Mouse (Mus musculus) stomach, embryonic 16.5 days (tissue): Measurements from ENCODE around the gene Gdf15. TPM values are rescaled to one million over a fixed set of nuclear protein-coding genes. Genes with fewer than 3 reads are reported as not detected.

ENCODE experiments used
- ATAC-seq: fragments of 200-750 bp; cut with Nextera tagmentation; 2 replicates; pipeline ENCODE4 v1.8.0; 2017; ENCODE audit warnings: moderate number of reproducible peaks, moderate TSS enrichment; ENCODE audit not compliant: insufficient read depth, low FRiP score
- H3K27ac ChIP-seq: fragments of 300-500 bp; sonication (generic); 2 replicates; pipeline ENCODE4 v1.5.1; 2014; ENCODE audit warnings: low read length
- H3K27me3 ChIP-seq: fragments of 300-500 bp; sonication (generic); 2 replicates; pipeline ENCODE4 v1.6.1; 2014; ENCODE audit warnings: low read length, control low read depth, mixed read lengths; ENCODE audit not compliant: control insufficient read depth, insufficient read depth
- H3K36me3 ChIP-seq: fragments of 300-500 bp; sonication (generic); 2 replicates; pipeline ENCODE4 v1.6.1; 2014; ENCODE audit warnings: low read length; ENCODE audit not compliant: control insufficient read depth, insufficient read depth
- H3K4me1 ChIP-seq: fragments of 300-500 bp; sonication (generic); 2 replicates; pipeline ENCODE4 v1.6.1; 2014; ENCODE audit warnings: low read length, control low read depth, mixed read lengths; ENCODE audit not compliant: control insufficient read depth, insufficient read depth
- H3K4me2 ChIP-seq: fragments of 300-500 bp; sonication (generic); 2 replicates; pipeline ENCODE4 v1.6.1; 2014; ENCODE audit warnings: low read depth, low read length, mixed read lengths
- H3K4me3 ChIP-seq: fragments of 300-500 bp; sonication (generic); replicated peaks from 2 replicates; pipeline ENCODE4 v1.5.1; 2014; ENCODE audit warnings: mild to moderate bottlenecking, low read length
- H3K9ac ChIP-seq: fragments of 300-500 bp; sonication (generic); 2 replicates; pipeline ENCODE4 v1.6.1; 2014; ENCODE audit warnings: low read length
- H3K9me3 ChIP-seq: fragments of 300-500 bp; sonication (generic); replicated peaks from 2 replicates; pipeline ENCODE4 v1.6.1; 2016; ENCODE audit warnings: low read length, control low read depth; ENCODE audit not compliant: control insufficient read depth
- WGBS: fragments of 180-500 bp; shearing (Covaris S2); extraction: QIAGEN DNeasy Blood & Tissue Kit; methylation state at CpG from one replicate; pipeline ENCODE4 v1.1.7; 2014; 5-methylcytosine and 5-hydroxymethylcytosine counted together
- polyA plus RNA-seq: library from polyadenylated mRNA; unstranded; fragments of >200 nt; fragmentation: Nextera tagmentation; extraction: Ambion mirVana; gene quantifications from 2 replicates; pipeline ENCODE4 v1.2.1, GENCODE M21; 2015

Gdf15 gene
- polyA plus RNA-seq, 1 experiment from 2014 or later = 0.57 TPM

- no peaks in the 10 kb centered on the region for H3K9me3 ChIP-seq
- 0 out of 2 replicates have a peak, but pooled peaks cover 7% of the 10 kb centered on the region for H3K36me3 ChIP-seq
- peak; percentile 97 for ATAC-seq
- H3K4me2 ChIP-seq = peak within 1 kb of the TSS; percentile 66
- H3K27me3 ChIP-seq = no peaks in the 10 kb centered on the region
- H3K27ac ChIP-seq = peak within 1 kb of the TSS; percentile 97
- H3K4me3 ChIP-seq = peak within 1 kb of the TSS; percentile 82
- H3K4me1 ChIP-seq = peaks cover 20% of the 10 kb centered on the region
- WGBS = under 1% methylated on average over 60 of the region's 60 CpGs
- H3K9ac ChIP-seq = peak within 1 kb of the TSS; percentile 87
Observed at GRCm38 (mm10) chr8:70673079-70673856, 41.0 kb upstream of the Gdf15 start, which contains the start of gene Lsm4. Gene Lsm4 (plus strand): TSS chr8:70673248.

- Histone ChIP-seq H3K4me3 (peak overlapping the region; percentile 82), H3K27me3 (no peaks in the 10 kb centered on the region), H3K9me3 (no peaks in the 10 kb centered on the region), H3K4me2 (peak overlapping the region; percentile 63), H3K4me1 (peaks cover 20% of the 10 kb centered on the region), H3K9ac (peak overlapping the region; percentile 78), H3K36me3 (0 out of 2 replicates have a peak, but pooled peaks cover 1% of the 10 kb centered on the region), H3K27ac (peak overlapping the region; percentile 82)
- no peak for ATAC-seq
- WGBS = 35% methylated on average over 19 of the region's 19 CpGs
Observed at GRCm38 (mm10) chr8:70672325-70673078, 40.2 kb upstream of the Gdf15 start.

GRCm38 (mm10) chr8:70671615-70672324 is 39.5 kb upstream of the Gdf15 start:
- 58% methylated on average over 10 of the region's 10 CpGs for WGBS
- H3K9ac ChIP-seq = no peak overlapping the region; the same call in 1 of the 2 replicates
- peaks cover 23% of the 10 kb centered on the region for H3K4me1 ChIP-seq
- H3K4me2 ChIP-seq = no peak overlapping the region
- no peaks in the 10 kb centered on the region for H3K36me3 ChIP-seq
- no peak for ATAC-seq
- H3K9me3 ChIP-seq = no peaks in the 10 kb centered on the region
- no peak overlapping the region for H3K4me3 ChIP-seq
- H3K27ac ChIP-seq = no peak overlapping the region
- H3K27me3 ChIP-seq = no peaks in the 10 kb centered on the region

GRCm38 (mm10) chr8:70667071-70667470 is 34.8 kb upstream of the Gdf15 start:
- H3K27me3 ChIP-seq = no peaks in the 10 kb centered on the region
- no peak overlapping the region for H3K4me2 ChIP-seq
- ATAC-seq = no peak
- H3K36me3 ChIP-seq = no peaks in the 10 kb centered on the region
- H3K4me3 ChIP-seq = no peak overlapping the region
- no peaks in the 10 kb centered on the region for H3K9me3 ChIP-seq
- peaks cover 6% of the 10 kb centered on the region; the same call in 1 of the 2 replicates for H3K4me1 ChIP-seq
- no peak overlapping the region for H3K27ac ChIP-seq
- H3K9ac ChIP-seq = no peak overlapping the region
- WGBS = 62% methylated on average over 5 of the region's 5 CpGs

GRCm38 (mm10) chr8:70665599-70665998 is 33.3 kb upstream of the Gdf15 start:
- H3K9me3 ChIP-seq = no peaks in the 10 kb centered on the region
- H3K4me1 ChIP-seq = peaks cover 6% of the 10 kb centered on the region; the same call in 1 of the 2 replicates
- no peaks in the 10 kb centered on the region for H3K27me3 ChIP-seq
- 57% methylated on average over 2 of the region's 2 CpGs for WGBS
- no peak overlapping the region for H3K27ac ChIP-seq
- H3K4me3 ChIP-seq = no peak overlapping the region
- H3K4me2 ChIP-seq = no peak overlapping the region
- no peak for ATAC-seq
- no peak overlapping the region for H3K9ac ChIP-seq
- H3K36me3 ChIP-seq = no peaks in the 10 kb centered on the region

- H3K27me3 ChIP-seq = no peaks in the 10 kb centered on the region
- no peak overlapping the region for H3K4me2 ChIP-seq
- no peaks in the 10 kb centered on the region for H3K9me3 ChIP-seq
- no peaks in the 10 kb centered on the region for H3K36me3 ChIP-seq
- H3K27ac ChIP-seq = no peak overlapping the region
- ATAC-seq = no peak
- no peak overlapping the region for H3K9ac ChIP-seq
- H3K4me3 ChIP-seq = no peak overlapping the region
- 79% methylated on average over 3 of the region's 3 CpGs for WGBS
- peaks cover 14% of the 10 kb centered on the region; the same call in 1 of the 2 replicates for H3K4me1 ChIP-seq
Observed at GRCm38 (mm10) chr8:70664631-70665030, 32.4 kb upstream of the Gdf15 start.

GRCm38 (mm10) chr8:70663691-70664090 is 31.4 kb upstream of the Gdf15 start:
- H3K4me1 ChIP-seq = peaks cover 17% of the 10 kb centered on the region
- no peak overlapping the region for H3K4me2 ChIP-seq
- H3K27me3 ChIP-seq = no peaks in the 10 kb centered on the region
- ATAC-seq = no peak
- no peaks in the 10 kb centered on the region for H3K9me3 ChIP-seq
- H3K27ac ChIP-seq = no peak overlapping the region
- 46% methylated on average over 4 of the region's 4 CpGs for WGBS
- no peak overlapping the region for H3K4me3 ChIP-seq
- no peaks in the 10 kb centered on the region for H3K36me3 ChIP-seq
- no peak overlapping the region for H3K9ac ChIP-seq

- peak within 1 kb of the TSS; percentile 28 for H3K27ac ChIP-seq
- H3K4me3 ChIP-seq = peak within 1 kb of the TSS; percentile 89
- peak; percentile 60 for ATAC-seq
- no peaks in the 10 kb centered on the region for H3K9me3 ChIP-seq
- peak within 1 kb of the TSS; percentile 93 for H3K4me2 ChIP-seq
- no peaks in the 10 kb centered on the region for H3K27me3 ChIP-seq
- H3K36me3 ChIP-seq = no peaks in the 10 kb centered on the region
- peak within 1 kb of the TSS; percentile 70 for H3K9ac ChIP-seq
- peaks cover 25% of the 10 kb centered on the region for H3K4me1 ChIP-seq
- WGBS = 2% methylated on average over 14 of the region's 14 CpGs
Observed at GRCm38 (mm10) chr8:70660273-70660725, 28.0 kb upstream of the Gdf15 start, which contains the start of gene Pgpep1. Gene Pgpep1 (minus strand): TSS chr8:70660388.
